Comparison of ENCODE assay signal across 8 mouse cellular contexts in genomic region chr10:34280591-34281175, GRCm38 (mm10). TPM values are rescaled to one million over a fixed set of nuclear protein-coding genes. Genes with fewer than 3 reads are reported as not detected.
DNase-seq lines count a peak whose midpoint lies in the region; ATAC-seq lines count a peak whose summit lies in the region.

No protein-coding gene starts in this region.

- 32% methylated on average over 13 of the region's 13 CpGs for WGBS in forebrain, embryonic 10.5 days
- 28% methylated on average over 13 of the region's 13 CpGs for WGBS in hindbrain, embryonic 16.5 days

- H3K36me3 ChIP-seq in forebrain, embryonic 10.5 days (replicated peaks), result peaks cover 12% of the 10 kb centered on the region
- no peaks in the 10 kb centered on the region; the same call in 1 of the 2 replicates for H3K36me3 ChIP-seq in hindbrain, embryonic 16.5 days (ENCODE audit: control insufficient read depth, insufficient read depth, low read length)
- no peaks in the 10 kb centered on the region for H3K36me3 ChIP-seq in splenic B cell, adult 2 months (ENCODE audit: control insufficient read depth, insufficient read depth, low read length, poor library complexity, severe bottlenecking)

- peak overlapping the region; percentile 62 for H3K4me2 ChIP-seq in hindbrain, embryonic 16.5 days (ENCODE audit: low read length)

- no peaks in the 10 kb centered on the region for H3K9me3 ChIP-seq in forebrain, embryonic 10.5 days
- H3K9me3 ChIP-seq in hindbrain, embryonic 16.5 days (ENCODE audit: control insufficient read depth, low read length), result no peaks in the 10 kb centered on the region

- no peaks in the 10 kb centered on the region for H3K27me3 ChIP-seq in forebrain, embryonic 10.5 days (ENCODE audit: poor library complexity, severe bottlenecking)
- H3K27me3 ChIP-seq in hindbrain, embryonic 16.5 days (replicated peaks; ENCODE audit: control insufficient read depth, insufficient read depth, low read length), result no peaks in the 10 kb centered on the region
- no peaks in the 10 kb centered on the region for H3K27me3 ChIP-seq in splenic B cell, adult 2 months (ENCODE audit: control insufficient read depth, insufficient read depth, low read length, poor library complexity, severe bottlenecking)

- ATAC-seq in hindbrain, embryonic 16.5 days, result peak; percentile 24
- peak; percentile 51 for ATAC-seq in megakaryocyte progenitor cell, adult 5-6 weeks (replicated peaks; ENCODE audit: poor library complexity)

- H3K9ac ChIP-seq in hindbrain, embryonic 16.5 days (ENCODE audit: low read depth, low read length), result peak overlapping the region; percentile 50

- no peak overlapping the region for H3K27ac ChIP-seq in forebrain, embryonic 10.5 days
- peak overlapping the region; percentile 39; the same call in 1 of the 2 replicates for H3K27ac ChIP-seq in hindbrain, embryonic 16.5 days (ENCODE audit: low read depth, low read length)

- peak overlapping the region; percentile 96 for H3K4me3 ChIP-seq in forebrain, embryonic 10.5 days
- H3K4me3 ChIP-seq in hindbrain, embryonic 16.5 days (ENCODE audit: low read length), result peak overlapping the region; percentile 33

- peak; percentile 52 for DNase-seq in adrenal gland, postnatal 14 days
- no peak for DNase-seq in adrenal gland, postnatal 4 days (ENCODE audit: low spot score in 2 of 2)
- DNase-seq in c-Kit-negative CD71-positive TER-119-positive erythroid progenitor cells, embryonic 14.5 days (ENCODE audit: low read depth, low spot score), result peak; percentile 63
- peak; percentile 19 for DNase-seq in forebrain, embryonic 10.5 days (ENCODE audit: extremely low spot score, low spot score)
- peak; percentile 79 to 89 for DNase-seq in left cerebral cortex, postnatal 14 days (ENCODE audit: low spot score in 2 of 2)
- DNase-seq in splenic B cell, adult 2 months (ENCODE audit: low read depth, low spot score), result peak; percentile 73

- peaks cover 26% of the 10 kb centered on the region for H3K4me1 ChIP-seq in forebrain, embryonic 10.5 days
- peaks cover 18% of the 10 kb centered on the region for H3K4me1 ChIP-seq in hindbrain, embryonic 16.5 days (ENCODE audit: control insufficient read depth, insufficient read depth, low read depth, low read length)

- intact Hi-C loops in left cerebral cortex, postnatal 14 days (cut with DNase I), result loop anchor here (2.0 to 5.0 kb wide), 4 partner anchors 47 to 262 kb away; partner anchors contain the start of genes Calhm5, Rwdd1 and Trappc3l

RNA-seq across cellular contexts. Expression of gene Tspyl1, which starts 1.3 kb away (rescaled TPM):
- total RNA-seq in adrenal gland, postnatal 14 days (2021), result 52.2 and 54.2 TPM in 2 replicates
- 10 to 100 TPM; 61.4 to 65.3 TPM for total RNA-seq in adrenal gland, postnatal 4 days (2021)
- 53.7 and 56.8 TPM in 2 replicates for polyA plus RNA-seq in forebrain, embryonic 10.5 days (2016; fragmentation: Nextera tagmentation; extraction: Ambion mirVana)
- 125 and 134 TPM in 2 replicates for polyA plus RNA-seq in hindbrain, embryonic 16.5 days (2015; fragmentation: Nextera tagmentation; extraction: Ambion mirVana)
- total RNA-seq in left cerebral cortex, postnatal 14 days (2021), result 100 to 1,000 TPM; 122 to 124 TPM
- 29.5 and 34.2 TPM in 2 replicates for total RNA-seq in megakaryocyte progenitor cell, adult 5-6 weeks (2015)
- total RNA-seq in megakaryocyte progenitor cell, adult 5-6 weeks (2017), result 36.7 and 36.9 TPM in 2 replicates

RNA-seq across cellular contexts. Expression of gene Tspyl4, which starts 16.6 kb away (rescaled TPM):
- 12.5 and 16.1 TPM in 2 replicates for total RNA-seq in adrenal gland, postnatal 14 days (2021)
- 10 to 100 TPM; 24.7 to 29.1 TPM for total RNA-seq in adrenal gland, postnatal 4 days (2021)
- 28.9 and 35.2 TPM in 2 replicates for polyA plus RNA-seq in forebrain, embryonic 10.5 days (2016; fragmentation: Nextera tagmentation; extraction: Ambion mirVana)
- 413 and 424 TPM in 2 replicates for polyA plus RNA-seq in hindbrain, embryonic 16.5 days (2015; fragmentation: Nextera tagmentation; extraction: Ambion mirVana)
- 100 to 1,000 TPM; 351 TPM for total RNA-seq in left cerebral cortex, postnatal 14 days (2021)
- total RNA-seq in megakaryocyte progenitor cell, adult 5-6 weeks (2015), result 3.2 and 3.6 TPM in 2 replicates
- total RNA-seq in megakaryocyte progenitor cell, adult 5-6 weeks (2017), result 1.0 and 1.8 TPM in 2 replicates

Comparison
In these comparisons a context has a peak if more than half of its experiments do, and no peak if none do; other contexts are left out.
1. DNase-seq: peak in adrenal gland, postnatal 14 days (single experiment), c-Kit-negative CD71-positive TER-119-positive erythroid progenitor cells, embryonic 14.5 days (single experiment), forebrain, embryonic 10.5 days (single experiment), left cerebral cortex, postnatal 14 days (2 of 2) and splenic B cell, adult 2 months (single experiment); none in adrenal gland, postnatal 4 days (0 of 2).
2. RNA of gene Tspyl4, which starts 16.6 kb away (total RNA-seq): 351 TPM in left cerebral cortex, postnatal 14 days; 24.7 to 29.1 TPM in adrenal gland, postnatal 4 days, 12.5 to 16.1 TPM in adrenal gland, postnatal 14 days and 1.0 to 3.6 TPM in megakaryocyte progenitor cell, adult 5-6 weeks; every median in the first group is over 10 times any median in the second.